8 mouse cellular contexts compared by ENCODE assay signal in the genomic region with DNA sequence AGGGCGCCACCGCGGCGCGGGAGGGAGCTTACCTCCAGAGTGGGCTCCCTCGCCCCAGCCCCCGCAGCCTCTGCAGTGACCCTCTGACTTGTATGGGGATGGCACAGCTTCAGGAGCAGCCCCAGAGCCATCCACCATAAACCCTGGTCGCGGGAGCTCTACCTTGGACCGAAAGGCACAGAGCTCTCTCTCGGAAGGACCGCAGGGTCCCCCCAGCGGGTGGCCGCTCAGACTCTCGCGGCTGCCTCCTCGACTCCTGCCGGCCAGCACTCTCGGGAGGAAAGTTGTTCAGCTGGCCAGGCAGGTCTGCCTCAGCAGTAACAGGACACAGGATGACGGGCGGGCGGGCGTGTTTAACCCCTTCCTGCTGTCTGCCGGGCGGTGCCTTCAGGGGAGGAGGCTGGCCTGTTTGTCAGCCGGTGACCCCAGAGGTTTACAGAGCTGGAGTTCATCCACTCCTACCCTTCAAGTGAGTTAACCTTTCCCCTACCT. TPM values are rescaled to one million over a fixed set of nuclear protein-coding genes. Genes with fewer than 3 reads are reported as not detected.
DNase-seq lines count a peak whose midpoint lies in the region.

A gene (minus strand): TSS at position 314 of the 492 bp plus-strand sequence.

- intact Hi-C loops in heart, postnatal 14 days (cut with DNase I) = loop anchor here (5.0 kb wide), 1 partner anchor 43 kb away; no protein-coding TSS in a partner anchor
- intact Hi-C loops in left cerebral cortex, postnatal 36 days (cut with DNase I) = no loop called here

- no peak for DNase-seq in adrenal gland, postnatal 25 days
- peak; percentile 69 for DNase-seq in embryo, embryonic 9.5 days (ENCODE audit: extremely low spot score)
- peak; percentile 48 to 54 for DNase-seq in heart, postnatal 14 days
- peak; percentile 80 to 87 for DNase-seq in kidney, postnatal 4 days
- peak; percentile 46 for DNase-seq in mesoderm, embryonic 11.5 days (ENCODE audit: low read depth, low spot score)
- DNase-seq in testis, postnatal 14 days (ENCODE audit: low spot score) = peak; percentile 29
- no peak for DNase-seq in right cerebral cortex, postnatal 14 days
- no peak for DNase-seq in left cerebral cortex, postnatal 36 days (ENCODE audit: low spot score in 2 of 2)

RNA-seq across cellular contexts. Expression of the gene that starts here (rescaled TPM):
- 14.6 and 18.7 TPM in 2 replicates for total RNA-seq in adrenal gland, postnatal 25 days (2021)
- total RNA-seq in heart, postnatal 14 days (2021) = 10 to 100 TPM; 19.9 to 24.0 TPM
- total RNA-seq in left cerebral cortex, postnatal 36 days (2021) = 1 to 10 TPM in 1 of 2 experiments, under 1 TPM in 1; 0.77 to 1.4 TPM

Comparison
In these comparisons a context has a peak if more than half of its experiments do, and no peak if none do; other contexts are left out.
1. DNase-seq: peak in embryo, embryonic 9.5 days (single experiment), heart, postnatal 14 days (2 of 2), kidney, postnatal 4 days (2 of 2), mesoderm, embryonic 11.5 days (single experiment) and testis, postnatal 14 days (single experiment); none in adrenal gland, postnatal 25 days (single experiment), right cerebral cortex, postnatal 14 days (single experiment) and left cerebral cortex, postnatal 36 days (0 of 2).